Mouse (Mus musculus): ENCODE measurements around the gene Tmem179b.

GRCm38 (mm10) chr19:8723574-8724346, 50.5 kb downstream of the Tmem179b start:
- TF ChIP-seq CTCF (IDR thresholded peaks at IDR 0.05; ENCODE audit: low read depth, low read length) (no peak), EP300 (IDR thresholded peaks at IDR 0.05; ENCODE audit: insufficient read depth, low read depth, low read length) (no peak), POLR2A (IDR thresholded peaks at IDR 0.05; ENCODE audit: insufficient read depth, low read length) (no peak)

Data from ES-Bruce4 (cell line).